In the genomic region with DNA sequence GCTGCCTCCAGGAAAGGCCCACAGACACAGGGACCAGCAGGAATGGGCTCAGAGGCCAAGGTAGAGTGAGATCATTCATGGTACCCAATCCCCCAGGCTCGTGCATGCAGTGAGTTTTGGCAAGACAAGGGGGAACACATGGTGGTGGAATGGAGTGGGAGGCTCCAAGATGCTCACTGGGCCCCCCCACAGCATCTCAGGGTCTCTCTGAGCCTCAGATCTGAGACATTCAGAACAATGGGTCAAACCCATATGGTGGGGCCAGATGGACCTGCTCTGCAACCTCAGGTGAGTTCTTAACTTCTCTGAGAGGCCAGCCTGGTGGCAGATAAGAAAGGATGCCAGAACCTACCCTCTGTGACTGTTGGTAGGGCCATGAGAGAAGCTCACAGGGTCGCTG, we compare ENCODE assay signal across 24 mouse cellular contexts. TPM values are rescaled to one million over a fixed set of nuclear protein-coding genes. Genes with fewer than 3 reads are reported as not detected.
"Had no signal": no experiment of that assay in that cellular context is flagged by ENCODE, and none has a peak within 500 bp of the region (broad histone marks: within the 10 kb centered on the region; RNA-seq: fewer than 3 reads in every experiment).

No protein-coding gene starts in this region.

- DNase-seq: kidney, adult 2 months; kidney, postnatal 25 days; layer of hippocampus, postnatal 36 days; liver, embryonic 13.5 days; lung, adult 2 months; lung, postnatal 14 days; lung, postnatal 4 days; retina, postnatal 1 day; right cerebral cortex, postnatal 25 days; spleen, adult 18-20 months; thymus, postnatal 25 days had no signal

- H3K4me3 ChIP-seq: left cerebral cortex, adult 2 months; liver, embryonic 13.5 days; midbrain, embryonic 12.5 days; myocyte; neural tube, embryonic 13.5 days; stomach, embryonic 15.5 days had no signal

- H3K27ac ChIP-seq: kidney, postnatal 0 days; left cerebral cortex, adult 2 months; liver, embryonic 13.5 days; midbrain, embryonic 12.5 days; neural tube, embryonic 13.5 days; stomach, embryonic 15.5 days had no signal

RNA-seq across cellular contexts. Expression of a gene that starts 46.8 kb away (rescaled TPM):
- total RNA-seq: layer of hippocampus, postnatal 36 days; left cerebral cortex, adult 2 months; left cerebral cortex, postnatal 10 days; left cerebral cortex, postnatal 36 days; liver, adult 2 months; megakaryocyte progenitor cell, adult 5-6 weeks; megakaryocyte-erythroid progenitor cell, adult 5-6 weeks; monocyte, adult 5-6 weeks; neutrophil, adult 5-6 weeks had no signal

RNA-seq across cellular contexts. Expression of a gene that starts 57.7 kb away (rescaled TPM):
- total RNA-seq: megakaryocyte progenitor cell, adult 5-6 weeks; neutrophil, adult 5-6 weeks had no signal
